Mouse (Mus musculus): ENCODE results near the gene Map3k13. TPM values are rescaled to one million over a fixed set of nuclear protein-coding genes. Genes with fewer than 3 reads are reported as not detected.

The Map3k13 gene
- polyA plus RNA-seq, 2 experiments, result 0.92 to 1.2 TPM

- no peak for ATAC-seq (ENCODE audit: low FRiP score, low read depth)
- H3K9me3 ChIP-seq (ENCODE audit: control insufficient read depth, low read length), result no peaks in the 10 kb centered on the region
- no peak overlapping the region for H3K9ac ChIP-seq (ENCODE audit: low read depth, low read length, severe bottlenecking)
- H3K27ac ChIP-seq (replicated peaks; ENCODE audit: low read depth, low read length), result no peak overlapping the region
- peaks cover 7% of the 10 kb centered on the region for H3K4me1 ChIP-seq (ENCODE audit: control insufficient read depth, insufficient read depth, low read length)
- no peaks in the 10 kb centered on the region for H3K36me3 ChIP-seq (ENCODE audit: control insufficient read depth, insufficient read depth, low read length)
- TF ChIP-seq POLR2A (IDR thresholded peaks at IDR 0.05; ENCODE audit: borderline replicate concordance, extremely low read depth, insufficient read depth, insufficient read length), result no peak
- WGBS, result 30% methylated on average over 7 of the region's 7 CpGs
- no peaks in the 10 kb centered on the region for H3K27me3 ChIP-seq (ENCODE audit: control insufficient read depth, insufficient read depth, low read length)
- DNase-seq (ENCODE audit: low spot score), result no peak
- H3K4me3 ChIP-seq (replicated peaks; ENCODE audit: low read length), result no peak overlapping the region
- no peak overlapping the region for H3K4me2 ChIP-seq (replicated peaks; ENCODE audit: low read depth, low read length, severe bottlenecking)
These were observed 71.3 kb downstream of the Map3k13 start for GRCm38 (mm10) chr16:21865250-21865982.

- no peaks in the 10 kb centered on the region for H3K9me3 ChIP-seq (ENCODE audit: control insufficient read depth, low read length)
- TF ChIP-seq POLR2A (IDR thresholded peaks at IDR 0.05; ENCODE audit: borderline replicate concordance, extremely low read depth, insufficient read depth, insufficient read length), result no peak
- no peak for ATAC-seq (ENCODE audit: low FRiP score, low read depth)
- no peak overlapping the region for H3K9ac ChIP-seq (ENCODE audit: low read depth, low read length, severe bottlenecking)
- H3K27me3 ChIP-seq (ENCODE audit: control insufficient read depth, insufficient read depth, low read length), result no peaks in the 10 kb centered on the region
- no peak overlapping the region for H3K4me2 ChIP-seq (replicated peaks; ENCODE audit: low read depth, low read length, severe bottlenecking)
- no peak overlapping the region for H3K27ac ChIP-seq (replicated peaks; ENCODE audit: low read depth, low read length)
- no peak for DNase-seq (ENCODE audit: low spot score)
- H3K36me3 ChIP-seq (ENCODE audit: control insufficient read depth, insufficient read depth, low read length), result no peaks in the 10 kb centered on the region
- WGBS, result 49% methylated on average over 11 of the region's 11 CpGs
- no peak overlapping the region for H3K4me3 ChIP-seq (replicated peaks; ENCODE audit: low read length)
- H3K4me1 ChIP-seq (ENCODE audit: control insufficient read depth, insufficient read depth, low read length), result peaks cover 8% of the 10 kb centered on the region
These were observed 71.9 kb downstream of the Map3k13 start for GRCm38 (mm10) chr16:21865983-21866575.

DNA sequence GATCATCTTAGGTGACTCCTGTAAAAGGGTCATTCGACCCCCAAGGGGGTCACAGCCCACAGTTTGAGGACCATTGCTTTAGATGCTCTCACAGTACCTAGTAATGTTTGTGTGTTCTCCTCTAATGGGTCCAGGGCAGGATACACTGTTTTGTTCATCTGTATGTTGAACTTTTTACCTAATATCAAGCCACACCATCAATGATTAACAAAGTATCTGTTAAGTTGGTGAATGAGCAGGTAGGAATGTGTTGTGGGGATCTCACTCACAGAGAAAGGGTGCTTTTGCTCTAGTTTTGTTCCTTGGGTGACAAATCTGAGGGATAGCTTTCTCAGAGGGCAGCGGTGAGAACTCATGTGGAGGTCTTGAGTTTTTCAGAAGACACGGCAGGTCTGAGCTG, 73.6 kb downstream of the Map3k13 start:
- Histone ChIP-seq H3K36me3 (ENCODE audit: control insufficient read depth, insufficient read depth, low read length) (no peaks in the 10 kb centered on the region), H3K27me3 (ENCODE audit: control insufficient read depth, insufficient read depth, low read length) (no peaks in the 10 kb centered on the region), H3K27ac (replicated peaks; ENCODE audit: low read depth, low read length) (no peak overlapping the region), H3K4me3 (replicated peaks; ENCODE audit: low read length) (no peak overlapping the region), H3K4me2 (replicated peaks; ENCODE audit: low read depth, low read length, severe bottlenecking) (no peak overlapping the region), H3K9ac (ENCODE audit: low read depth, low read length, severe bottlenecking) (no peak overlapping the region), H3K4me1 (ENCODE audit: control insufficient read depth, insufficient read depth, low read length) (peaks cover 8% of the 10 kb centered on the region), H3K9me3 (ENCODE audit: control insufficient read depth, low read length) (no peaks in the 10 kb centered on the region)
- DNase-seq (ENCODE audit: low spot score), result no peak
- no peak for ATAC-seq (ENCODE audit: low FRiP score, low read depth)
- TF ChIP-seq POLR2A (IDR thresholded peaks at IDR 0.05; ENCODE audit: borderline replicate concordance, extremely low read depth, insufficient read depth, insufficient read length), result no peak
- 85% methylated on average over 3 of the region's 3 CpGs for WGBS

- H3K27ac ChIP-seq (replicated peaks; ENCODE audit: low read depth, low read length), result no peak overlapping the region
These were observed 74.5 kb downstream of the Map3k13 start for GRCm38 (mm10) chr16:21868651-21869050.

GRCm38 (mm10) chr16:21869879-21870278, 75.7 kb downstream of the Map3k13 start:
- WGBS, result 0% methylated on average over 4 of the region's 4 CpGs
- ATAC-seq (ENCODE audit: low FRiP score, low read depth), result no peak
- H3K27ac ChIP-seq (replicated peaks; ENCODE audit: low read depth, low read length), result no peak overlapping the region
- no peak for DNase-seq (ENCODE audit: low spot score)
- peaks cover 8% of the 10 kb centered on the region for H3K4me1 ChIP-seq (ENCODE audit: control insufficient read depth, insufficient read depth, low read length)
- no peak overlapping the region for H3K4me2 ChIP-seq (replicated peaks; ENCODE audit: low read depth, low read length, severe bottlenecking)
- no peak for TF ChIP-seq POLR2A (IDR thresholded peaks at IDR 0.05; ENCODE audit: borderline replicate concordance, extremely low read depth, insufficient read depth, insufficient read length)
- H3K36me3 ChIP-seq (ENCODE audit: control insufficient read depth, insufficient read depth, low read length), result no peaks in the 10 kb centered on the region
- no peaks in the 10 kb centered on the region for H3K27me3 ChIP-seq (ENCODE audit: control insufficient read depth, insufficient read depth, low read length)
- no peaks in the 10 kb centered on the region for H3K9me3 ChIP-seq (ENCODE audit: control insufficient read depth, low read length)
- H3K9ac ChIP-seq (ENCODE audit: low read depth, low read length, severe bottlenecking), result no peak overlapping the region
- no peak overlapping the region for H3K4me3 ChIP-seq (replicated peaks; ENCODE audit: low read length)

More at GRCm38 (mm10) chr16:21868651-21869050, 74.5 kb downstream of the Map3k13 start:
- Histone ChIP-seq H3K36me3 (ENCODE audit: control insufficient read depth, insufficient read depth, low read length) (no peaks in the 10 kb centered on the region), H3K4me2 (replicated peaks; ENCODE audit: low read depth, low read length, severe bottlenecking) (no peak overlapping the region), H3K9ac (ENCODE audit: low read depth, low read length, severe bottlenecking) (no peak overlapping the region), H3K4me3 (replicated peaks; ENCODE audit: low read length) (no peak overlapping the region), H3K27me3 (ENCODE audit: control insufficient read depth, insufficient read depth, low read length) (no peaks in the 10 kb centered on the region), H3K4me1 (ENCODE audit: control insufficient read depth, insufficient read depth, low read length) (peaks cover 8% of the 10 kb centered on the region), H3K9me3 (ENCODE audit: control insufficient read depth, low read length) (no peaks in the 10 kb centered on the region)
- no peak for ATAC-seq (ENCODE audit: low FRiP score, low read depth)
- no peak for DNase-seq (ENCODE audit: low spot score)
- WGBS, result 34% methylated on average over 6 of the region's 6 CpGs
- TF ChIP-seq POLR2A (IDR thresholded peaks at IDR 0.05; ENCODE audit: borderline replicate concordance, extremely low read depth, insufficient read depth, insufficient read length), result no peak

All from limb, embryonic 14.5 days (tissue).